Comparison of ENCODE assay signal across 13 mouse cellular contexts in the genomic region with DNA sequence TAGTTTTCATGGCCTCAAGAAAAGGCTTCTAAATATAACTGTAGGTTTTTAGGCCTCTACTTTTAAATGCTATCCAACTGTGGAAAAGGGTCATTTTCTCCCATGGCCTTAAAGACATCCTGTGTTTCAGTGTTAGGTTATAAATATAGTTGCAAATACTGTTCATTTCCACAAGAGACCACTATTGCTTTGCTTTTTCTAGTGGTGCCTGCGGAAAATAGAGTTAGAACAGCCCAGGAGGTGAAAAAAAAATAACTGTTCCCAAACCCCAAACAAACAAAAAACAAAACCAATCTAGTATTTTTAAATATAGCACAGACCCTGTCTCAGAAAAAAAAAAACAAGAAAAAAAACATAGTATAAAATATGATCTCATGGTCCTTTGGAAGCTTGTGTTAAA. TPM values are rescaled to one million over a fixed set of nuclear protein-coding genes. Genes with fewer than 3 reads are reported as not detected.
DNase-seq lines count a peak whose midpoint lies in the region; ATAC-seq and TF ChIP-seq lines count a peak whose summit lies in the region.
"Had no signal": no experiment of that assay in that cellular context is flagged by ENCODE, and none has a peak within 500 bp of the region (broad histone marks: within the 10 kb centered on the region; RNA-seq: fewer than 3 reads in every experiment).

No protein-coding gene starts in this region.

- H3K4me1 ChIP-seq in intestine, postnatal 0 days (replicated peaks; ENCODE audit: control insufficient read depth, insufficient read depth, low read length), result no peaks in the 10 kb centered on the region
- H3K4me1 ChIP-seq in intestine, embryonic 16.5 days (ENCODE audit: control insufficient read depth, insufficient read depth, low read length), result no peaks in the 10 kb centered on the region
- no peaks in the 10 kb centered on the region for H3K4me1 ChIP-seq in midbrain, postnatal 0 days (ENCODE audit: insufficient read depth, low read length)
- H3K4me1 ChIP-seq in midbrain, embryonic 13.5 days (replicated peaks), result peaks cover 11% of the 10 kb centered on the region; the same call in 1 of the 2 replicates
- peaks cover 8% of the 10 kb centered on the region for H3K4me1 ChIP-seq in thymus, adult 2 months (replicated peaks; ENCODE audit: control insufficient read depth, insufficient read depth, low read length)

- peak; percentile 35; the same call in 1 of the 2 replicates for TF ChIP-seq CTCF in intestine, postnatal 0 days (IDR thresholded peaks at IDR 0.05; ENCODE audit: low read depth)
- TF ChIP-seq CTCF in midbrain, postnatal 0 days (IDR thresholded peaks at IDR 0.05), result peak; percentile 76
- TF ChIP-seq CTCF in thymus, adult 2 months (IDR thresholded peaks at IDR 0.05; ENCODE audit: borderline replicate concordance, control insufficient read depth, extremely low read depth, insufficient read depth, low read length, poor library complexity), result no peak

- no peak overlapping the region for H3K4me2 ChIP-seq in intestine, postnatal 0 days (replicated peaks; ENCODE audit: low read depth)
- H3K4me2 ChIP-seq in intestine, embryonic 16.5 days (ENCODE audit: low read depth, low read length), result no peak overlapping the region
- no peak overlapping the region for H3K4me2 ChIP-seq in midbrain, postnatal 0 days (ENCODE audit: low read depth, low read length, poor library complexity, severe bottlenecking)
- H3K4me2 ChIP-seq in midbrain, embryonic 13.5 days (replicated peaks), result no peak overlapping the region

- ATAC-seq in frontal cortex, adult (ENCODE audit: low TSS enrichment), result 0 out of 2 replicates have a peak, but pooled peaks have one; percentile 47
- ATAC-seq in intestine, postnatal 0 days, result no peak
- ATAC-seq in intestine, embryonic 16.5 days, result no peak
- no peak for ATAC-seq in midbrain, postnatal 0 days (ENCODE audit: low FRiP score)
- no peak for ATAC-seq in midbrain, embryonic 13.5 days

- TF ChIP-seq POLR2A in thymus, adult 2 months (IDR thresholded peaks at IDR 0.05; ENCODE audit: control insufficient read depth, extremely low read depth, insufficient read depth, low read length, poor library complexity), result no peak

- no peak for DNase-seq in frontal cortex, postnatal 36 days (ENCODE audit: low spot score in 2 of 2)
- DNase-seq in midbrain, postnatal 0 days (ENCODE audit: low spot score), result peak; percentile 49
- no peak for DNase-seq in gastrocnemius, postnatal 10 days
- no peak for DNase-seq in thymus, adult 2 months
- DNase-seq: cerebellum, postnatal 25 days; liver; retina, postnatal 1 day had no signal

- no peak overlapping the region for H3K27ac ChIP-seq in intestine, postnatal 0 days (ENCODE audit: low read depth, low read length)
- no peak overlapping the region for H3K27ac ChIP-seq in intestine, embryonic 16.5 days (ENCODE audit: low read length)
- H3K27ac ChIP-seq in midbrain, postnatal 0 days (ENCODE audit: low read depth, low read length), result no peak overlapping the region
- no peak overlapping the region for H3K27ac ChIP-seq in midbrain, embryonic 13.5 days
- no peak overlapping the region for H3K27ac ChIP-seq in thymus, adult 2 months (ENCODE audit: control insufficient read depth, insufficient read depth, low read length)
- H3K27ac ChIP-seq: embryonic facial prominence, embryonic 13.5 days; midbrain, embryonic 15.5 days had no signal

- H3K27me3 ChIP-seq in intestine, postnatal 0 days (replicated peaks; ENCODE audit: control insufficient read depth, insufficient read depth, low read length), result no peaks in the 10 kb centered on the region
- H3K27me3 ChIP-seq in intestine, embryonic 16.5 days (replicated peaks; ENCODE audit: control insufficient read depth, insufficient read depth, low read length), result no peaks in the 10 kb centered on the region
- no peaks in the 10 kb centered on the region for H3K27me3 ChIP-seq in midbrain, postnatal 0 days (ENCODE audit: insufficient read depth, low read length)
- H3K27me3 ChIP-seq in midbrain, embryonic 13.5 days, result no peaks in the 10 kb centered on the region
- H3K27me3 ChIP-seq in thymus, adult 2 months (ENCODE audit: control insufficient read depth, insufficient read depth, low read length), result no peaks in the 10 kb centered on the region
- H3K27me3 ChIP-seq: embryonic facial prominence, embryonic 13.5 days; midbrain, embryonic 15.5 days had no signal

- H3K9me3 ChIP-seq in intestine, postnatal 0 days (ENCODE audit: control insufficient read depth), result no peaks in the 10 kb centered on the region
- no peaks in the 10 kb centered on the region for H3K9me3 ChIP-seq in intestine, embryonic 16.5 days (ENCODE audit: control insufficient read depth, low read length)
- H3K9me3 ChIP-seq in midbrain, postnatal 0 days (ENCODE audit: low read length), result 0 out of 2 replicates have a peak, but pooled peaks cover 4% of the 10 kb centered on the region
- no peaks in the 10 kb centered on the region for H3K9me3 ChIP-seq in midbrain, embryonic 13.5 days
- H3K9me3 ChIP-seq: midbrain, embryonic 15.5 days had no signal

- WGBS in intestine, postnatal 0 days, result 82% methylated on average over 1 of the region's 1 CpGs
- 70% methylated on average over 1 of the region's 1 CpGs for WGBS in intestine, embryonic 16.5 days
- WGBS in midbrain, postnatal 0 days, result 49% methylated on average over 1 of the region's 1 CpGs
- WGBS in midbrain, embryonic 13.5 days, result 86% methylated on average over 1 of the region's 1 CpGs
- WGBS in thymus, adult 2 months, result 89% methylated on average over 1 of the region's 1 CpGs

- H3K36me3 ChIP-seq in intestine, postnatal 0 days (ENCODE audit: control insufficient read depth, insufficient read depth), result no peaks in the 10 kb centered on the region
- H3K36me3 ChIP-seq in intestine, embryonic 16.5 days (ENCODE audit: control insufficient read depth, insufficient read depth, low read length), result no peaks in the 10 kb centered on the region
- no peaks in the 10 kb centered on the region for H3K36me3 ChIP-seq in midbrain, postnatal 0 days (ENCODE audit: insufficient read depth, low read length)
- H3K36me3 ChIP-seq in midbrain, embryonic 13.5 days, result no peaks in the 10 kb centered on the region
- no peaks in the 10 kb centered on the region for H3K36me3 ChIP-seq in thymus, adult 2 months (ENCODE audit: control insufficient read depth, insufficient read depth, low read length)
- H3K36me3 ChIP-seq: embryonic facial prominence, embryonic 13.5 days; midbrain, embryonic 15.5 days had no signal

- H3K9ac ChIP-seq in intestine, postnatal 0 days (ENCODE audit: low read depth, low read length), result no peak overlapping the region
- no peak overlapping the region for H3K9ac ChIP-seq in intestine, embryonic 16.5 days (ENCODE audit: low read depth, low read length)
- H3K9ac ChIP-seq in midbrain, postnatal 0 days (replicated peaks; ENCODE audit: low read length, poor library complexity, severe bottlenecking), result no peak overlapping the region
- H3K9ac ChIP-seq in midbrain, embryonic 13.5 days (replicated peaks), result no peak overlapping the region
- H3K9ac ChIP-seq: embryonic facial prominence, embryonic 13.5 days; midbrain, embryonic 15.5 days had no signal

- no peak overlapping the region for H3K4me3 ChIP-seq in intestine, postnatal 0 days (ENCODE audit: low read depth, low read length)
- H3K4me3 ChIP-seq in intestine, embryonic 16.5 days (ENCODE audit: low read length), result no peak overlapping the region
- no peak overlapping the region for H3K4me3 ChIP-seq in midbrain, postnatal 0 days (ENCODE audit: low read depth, low read length)
- H3K4me3 ChIP-seq in midbrain, embryonic 13.5 days (replicated peaks), result no peak overlapping the region
- no peak overlapping the region for H3K4me3 ChIP-seq in thymus, adult 2 months (ENCODE audit: control insufficient read depth, insufficient read depth, low read length)
- H3K4me3 ChIP-seq: embryonic facial prominence, embryonic 13.5 days; midbrain, embryonic 15.5 days had no signal

RNA-seq across cellular contexts. Expression of gene Edem1, which starts 46.9 kb away (rescaled TPM):
- polyA plus RNA-seq in intestine, postnatal 0 days (2015; fragmentation: Nextera tagmentation; extraction: Ambion mirVana), result 40.4 and 41.3 TPM in 2 replicates
- polyA plus RNA-seq in intestine, embryonic 16.5 days (2015; fragmentation: Nextera tagmentation; extraction: Ambion mirVana), result 28.9 and 42.9 TPM in 2 replicates
- 11.3 and 13.4 TPM in 2 replicates for total RNA-seq in midbrain, postnatal 0 days (2014; rRNA removed)
- polyA plus RNA-seq in midbrain, postnatal 0 days (2015; fragmentation: Nextera tagmentation; extraction: Ambion mirVana), result 3.1 and 3.7 TPM in 2 replicates
- polyA plus RNA-seq in midbrain, embryonic 13.5 days (2015; fragmentation: Nextera tagmentation; extraction: Ambion mirVana), result 5.0 and 6.6 TPM in 2 replicates
- total RNA-seq in gastrocnemius, postnatal 10 days (2021), result 10 to 100 TPM; 12.6 to 20.3 TPM
- polyA plus RNA-seq in thymus, adult 2 months (2012; rRNA removed), result 241 and 286 TPM in 2 replicates
